Mouse (Mus musculus) olfactory bulb, adult 2 months (tissue): ENCODE measurements around the gene Scube1. TPM values are rescaled to one million over a fixed set of nuclear protein-coding genes. Genes with fewer than 3 reads are reported as not detected.

Experiments
- H3K27ac ChIP-seq: fragments of 200-500 bp; 2 replicates; pipeline ENCODE4 v1.5.1; 2012; ENCODE audit warnings: low read depth, low read length; ENCODE audit not compliant: insufficient read depth
- H3K4me1 ChIP-seq: fragments of 200-500 bp; 2 replicates; pipeline ENCODE4 v1.6.1; 2012; ENCODE audit warnings: low read length; ENCODE audit not compliant: control insufficient read depth, insufficient read depth
- H3K4me3 ChIP-seq: fragments of 200-500 bp; 2 replicates; pipeline ENCODE4 v1.5.1; 2012; ENCODE audit warnings: mild to moderate bottlenecking, low read depth, low read length, moderate library complexity; ENCODE audit not compliant: insufficient read depth
- CTCF ChIP-seq: fragments of 200-500 bp; IDR thresholded peaks from 2 replicates; pipeline ENCODE4 v1.5.1; 2012; ENCODE audit warnings: low read depth, mild to moderate bottlenecking, low read length, moderate library complexity; ENCODE audit not compliant: insufficient read depth
- POLR2A ChIP-seq: fragments of 200-500 bp; IDR thresholded peaks from 2 replicates; pipeline ENCODE4 v1.6.1; 2012; ENCODE audit warnings: mild to moderate bottlenecking, low read depth, low read length, moderate library complexity; ENCODE audit not compliant: insufficient read depth
- WGBS: fragments of 180-500 bp; shearing (Covaris S2); methylation state at CpG from one replicate; pipeline ENCODE4 v1.1.7; 2018; 5-methylcytosine and 5-hydroxymethylcytosine counted together
- polyA plus RNA-seq: library from polyadenylated mRNA; stranded (reverse); fragments of >200 nt; gene quantifications from 2 replicates; pipeline ENCODE4 v1.2.4, GENCODE M21; 2012; ENCODE audit warnings: low replicate concordance; ENCODE audit not compliant: missing spikeins, insufficient read depth, insufficient read length

The Scube1 gene
- polyA plus RNA-seq, 1 experiment, result not detected

GRCm38 (mm10) chr15:83662106-83662505 is 62.7 kb downstream of the Scube1 start:
- peaks cover 11% of the 10 kb centered on the region for H3K4me1 ChIP-seq
- TF ChIP-seq POLR2A, result no peak
- TF ChIP-seq CTCF, result no peak
- H3K27ac ChIP-seq, result no peak overlapping the region
- 73% methylated on average over 7 of the region's 7 CpGs for WGBS
- no peak overlapping the region for H3K4me3 ChIP-seq

DNA sequence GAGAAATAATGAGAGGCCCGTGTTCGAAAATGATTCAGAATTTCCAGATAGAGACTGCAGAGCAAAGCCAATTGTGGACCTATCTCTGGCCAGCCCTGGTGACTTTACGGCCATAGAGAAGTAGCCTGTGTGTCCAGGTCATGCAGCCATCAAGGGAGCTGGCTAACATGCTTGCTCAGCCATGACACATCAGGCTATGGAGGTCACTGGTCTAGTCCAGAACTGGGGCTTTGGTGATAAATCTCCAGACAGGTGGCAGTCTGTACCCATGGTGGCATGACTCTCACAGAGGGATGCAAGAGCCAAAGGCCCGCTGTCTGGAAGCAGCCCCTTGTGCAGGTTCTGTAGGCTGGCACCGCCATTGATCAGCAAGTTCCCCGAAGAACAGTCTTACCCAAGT is 82.3 kb downstream of the Scube1 start:
- no peaks in the 10 kb centered on the region for H3K4me1 ChIP-seq
- 93% methylated on average over 6 of the region's 6 CpGs for WGBS
- no peak overlapping the region for H3K4me3 ChIP-seq

GRCm38 (mm10) chr15:83640208-83640607 is 84.6 kb downstream of the Scube1 start:
- WGBS, result 78% methylated on average over 4 of the region's 4 CpGs
- no peak overlapping the region for H3K4me3 ChIP-seq
- TF ChIP-seq CTCF (no peak), POLR2A (no peak)
- H3K4me1 ChIP-seq, result 0 out of 2 replicates have a peak, but pooled peaks cover 1% of the 10 kb centered on the region
- no peak overlapping the region for H3K27ac ChIP-seq

More for the DNA sequence above, 82.3 kb downstream of the Scube1 start:
- no peak overlapping the region for H3K27ac ChIP-seq
- TF ChIP-seq CTCF (no peak), POLR2A (no peak)

DNA sequence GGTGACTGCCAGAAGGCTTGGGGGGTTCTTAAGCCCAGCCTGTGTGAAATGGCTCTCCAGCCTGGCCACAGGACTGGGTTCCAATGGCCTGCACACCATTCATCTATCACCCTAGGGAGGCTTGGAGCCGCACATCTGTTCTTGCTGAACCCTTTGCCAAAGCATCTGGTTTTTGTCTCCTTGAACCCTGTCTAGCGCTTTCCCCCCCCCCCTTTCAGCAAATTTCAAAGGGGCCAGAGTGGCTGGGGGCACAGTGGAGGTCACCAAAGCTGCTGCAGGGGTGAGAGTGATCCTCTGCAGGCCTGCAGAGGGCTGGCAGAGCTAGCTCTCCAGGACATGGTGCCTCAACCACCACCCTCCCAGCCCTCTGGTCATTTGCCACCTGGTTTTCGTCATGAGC is 85.7 kb downstream of the Scube1 start:
- 0 out of 2 replicates have a peak, but pooled peaks cover 3% of the 10 kb centered on the region for H3K4me1 ChIP-seq
- TF ChIP-seq POLR2A (no peak), CTCF (no peak)
- 87% methylated on average over 3 of the region's 3 CpGs for WGBS
- no peak overlapping the region for H3K27ac ChIP-seq
- H3K4me3 ChIP-seq, result no peak overlapping the region

- no peak for TF ChIP-seq POLR2A
- TF ChIP-seq CTCF, result no peak
- Histone ChIP-seq H3K27ac (no peak overlapping the region), H3K4me3 (no peak overlapping the region), H3K4me1 (0 out of 2 replicates have a peak, but pooled peaks cover 3% of the 10 kb centered on the region)
- WGBS, result 91% methylated on average over 20 of the region's 20 CpGs
These were observed 86.5 kb downstream of the Scube1 start for GRCm38 (mm10) chr15:83638196-83638899.

- Histone ChIP-seq H3K27ac (no peak overlapping the region), H3K4me3 (no peak overlapping the region), H3K4me1 (0 out of 2 replicates have a peak, but pooled peaks cover 3% of the 10 kb centered on the region)
- no peak for TF ChIP-seq CTCF
- no peak for TF ChIP-seq POLR2A
- WGBS, result 88% methylated on average over 6 of the region's 6 CpGs
These were observed 88.1 kb downstream of the Scube1 start for GRCm38 (mm10) chr15:83636759-83637158.

GRCm38 (mm10) chr15:83635251-83635650 is 89.6 kb downstream of the Scube1 start:
- Histone ChIP-seq H3K4me3 (no peak overlapping the region), H3K27ac (no peak overlapping the region), H3K4me1 (0 out of 2 replicates have a peak, but pooled peaks cover 3% of the 10 kb centered on the region)
- WGBS, result 76% methylated on average over 3 of the region's 3 CpGs
- no peak for TF ChIP-seq CTCF
- TF ChIP-seq POLR2A, result no peak

DNA sequence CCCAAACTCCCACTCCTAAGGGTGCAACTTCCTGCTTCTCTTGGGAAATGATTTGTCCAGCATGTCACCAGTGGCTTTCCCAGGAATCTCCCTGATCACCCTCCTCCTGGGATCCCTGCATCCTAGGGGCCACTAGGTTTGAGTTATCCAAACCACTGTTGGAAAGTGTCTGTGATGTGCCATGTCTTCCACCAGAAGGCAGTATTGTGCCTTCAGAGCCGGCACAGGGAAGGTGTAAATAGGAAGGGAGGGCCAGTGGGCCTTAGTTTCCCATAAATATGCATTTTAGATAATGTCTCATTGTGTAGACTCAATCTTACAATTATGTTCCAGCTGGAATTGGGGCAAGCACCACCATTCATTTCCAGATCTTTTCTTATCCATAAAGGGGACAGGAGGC is 90.7 kb downstream of the Scube1 start:
- H3K4me3 ChIP-seq, result no peak overlapping the region
- no peak overlapping the region for H3K27ac ChIP-seq
- 0 out of 2 replicates have a peak, but pooled peaks cover 3% of the 10 kb centered on the region for H3K4me1 ChIP-seq
- 13% methylated on average over 1 of the region's 1 CpGs for WGBS
- TF ChIP-seq POLR2A (no peak), CTCF (no peak)

DNA sequence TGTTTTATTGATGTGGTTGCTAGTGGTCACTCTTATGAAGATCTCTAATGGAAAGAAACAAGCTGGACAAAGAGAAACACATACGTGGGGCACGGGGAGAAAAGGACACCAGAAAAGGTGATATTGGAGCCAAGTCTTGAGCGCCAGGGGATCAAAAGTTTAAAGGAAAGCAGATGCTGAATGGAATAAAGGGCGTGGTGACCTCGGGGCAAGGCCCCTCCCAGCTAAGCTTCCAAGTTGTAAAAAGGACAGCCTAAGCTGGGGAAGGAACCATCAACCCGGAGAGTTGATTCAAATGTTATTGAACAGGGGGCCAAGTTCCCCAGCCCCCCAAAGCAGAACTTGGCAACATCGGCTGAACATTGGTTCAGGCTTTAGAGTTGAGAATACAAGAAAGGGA is 93.8 kb downstream of the Scube1 start:
- H3K4me1 ChIP-seq, result 0 out of 2 replicates have a peak, but pooled peaks cover 3% of the 10 kb centered on the region
- H3K27ac ChIP-seq, result no peak overlapping the region
- no peak overlapping the region for H3K4me3 ChIP-seq
- no peak for TF ChIP-seq CTCF
- no peak for TF ChIP-seq POLR2A
- WGBS, result 90% methylated on average over 7 of the region's 7 CpGs
